Mouse (Mus musculus) MEL (cell line): ENCODE results near the gene Myo1c. TPM values are rescaled to one million over a fixed set of nuclear protein-coding genes. Genes with fewer than 3 reads are reported as not detected.

ENCODE experiments used
- DNase-seq: peaks from one replicate; pipeline ENCODE4 v3.0.0; 2011; ENCODE audit warnings: low read depth, low spot score
- H3K27ac ChIP-seq: 2 replicates; pipeline ENCODE4 v1.5.1; 2012; ENCODE audit warnings: low read depth, mild to moderate bottlenecking, control low read depth, low read length, moderate library complexity; ENCODE audit not compliant: control insufficient read depth
- H3K27me3 ChIP-seq, 2 experiments: fragments of 150-350 bp in 1 of 2; sonication (generic) in 1 of 2; 2 replicates each; pipeline ENCODE4 v1.6.1; 2012; ENCODE audit warnings: low read length in 2 of 2, mild to moderate bottlenecking in 2 of 2, improper control_type of control experiment in 1 of 2, moderate library complexity in 1 of 2; ENCODE audit not compliant: insufficient read depth in 2 of 2, control insufficient read depth in 1 of 2
- H3K36me3 ChIP-seq, 2 experiments: 2 replicates each; pipeline ENCODE4 v1.6.1; 2012 to 2014; ENCODE audit warnings: low read length in 2 of 2, improper control_type of control experiment in 1 of 2, inconsistent platforms in 1 of 2, mild to moderate bottlenecking in 1 of 2; ENCODE audit not compliant: insufficient read depth in 2 of 2, control insufficient read depth in 1 of 2
- H3K4me1 ChIP-seq, 2 experiments: fragments of 150-350 bp in 1 of 2; sonication (generic) in 1 of 2; 2 replicates each; pipeline ENCODE4 v1.6.1; 2012; ENCODE audit warnings: low read length in 2 of 2, improper control_type of control experiment in 1 of 2, mild to moderate bottlenecking in 1 of 2; ENCODE audit not compliant: insufficient read depth in 2 of 2, control insufficient read depth in 1 of 2
- H3K4me3 ChIP-seq, 2 experiments: fragments of 150-350 bp in 1 of 2; sonication (generic) in 1 of 2; 2 replicates each; pipeline ENCODE4 v1.5.1; 2012; ENCODE audit warnings: low read depth in 2 of 2, low read length in 2 of 2, mild to moderate bottlenecking in 2 of 2, moderate library complexity in 2 of 2, control low read depth in 1 of 2, improper control_type of control experiment in 1 of 2; ENCODE audit not compliant: control insufficient read depth in 1 of 2, insufficient read depth in 1 of 2
- H3K79me2 ChIP-seq: 2 replicates; pipeline ENCODE4 v1.6.1; 2012; ENCODE audit warnings: mild to moderate bottlenecking, low read length, moderate library complexity; ENCODE audit not compliant: control insufficient read depth, poor library complexity, insufficient read depth
- H3K9ac ChIP-seq: 2 replicates; pipeline ENCODE4 v1.6.1; 2012; ENCODE audit warnings: low read depth, mild to moderate bottlenecking, control low read depth, low read length, moderate library complexity; ENCODE audit not compliant: control insufficient read depth, poor library complexity, severe bottlenecking
- H3K9me3 ChIP-seq: fragments of 150-350 bp; sonication (generic); replicated peaks from 2 replicates; pipeline ENCODE4 v1.6.1; 2012; ENCODE audit warnings: mild to moderate bottlenecking, low read length, improper control_type of control experiment, moderate library complexity; ENCODE audit not compliant: insufficient read depth
- CTCF ChIP-seq, 3 experiments: IDR thresholded peaks in 2 of 3; conservative IDR thresholded peaks in 1 of 3; 2 replicates each; pipeline ENCODE4 v1.5.1; 2011 to 2012; ENCODE audit warnings: low read length in 3 of 3, low read depth in 2 of 3, mild to moderate bottlenecking in 2 of 3, improper control_type of control experiment in 1 of 3, inconsistent platforms in 1 of 3, mixed read lengths in 1 of 3, moderate library complexity in 1 of 3; ENCODE audit not compliant: control insufficient read depth in 1 of 3, insufficient read depth in 1 of 3, poor library complexity in 1 of 3, severe bottlenecking in 1 of 3
- ELF1 ChIP-seq: IDR thresholded peaks from 2 replicates; pipeline ENCODE4 v1.6.1; 2014; ENCODE audit warnings: low read depth, mild to moderate bottlenecking, inconsistent platforms, low read length, improper control_type of control experiment, moderate library complexity
- EP300 ChIP-seq, 2 experiments: IDR thresholded peaks; 2 replicates each; pipeline ENCODE4 v1.6.1; 2011; ENCODE audit warnings: improper control_type of control experiment in 2 of 2, low read length in 2 of 2, low read depth in 1 of 2, mild to moderate bottlenecking in 1 of 2
- ETS1 ChIP-seq: IDR thresholded peaks from 2 replicates; pipeline ENCODE4 v1.6.1; 2012; ENCODE audit warnings: low read depth, mild to moderate bottlenecking, inconsistent platforms, low read length, improper control_type of control experiment, moderate library complexity
- GABPA ChIP-seq: IDR thresholded peaks from 2 replicates; pipeline ENCODE4 v1.6.1; 2012; ENCODE audit warnings: low read depth, mild to moderate bottlenecking, inconsistent platforms, low read length, improper control_type of control experiment, moderate library complexity
- HCFC1 ChIP-seq: IDR thresholded peaks from 2 replicates; pipeline ENCODE4 v1.6.1; 2012; ENCODE audit warnings: low read depth, mild to moderate bottlenecking, inconsistent platforms, low read length, improper control_type of control experiment, moderate library complexity
- KAT2A ChIP-seq: conservative IDR thresholded peaks from 2 replicates; pipeline ENCODE4 v1.6.1; 2012; ENCODE audit warnings: low read depth, low read length, improper control_type of control experiment, inconsistent platforms
- MAX ChIP-seq: IDR thresholded peaks from 2 replicates; pipeline ENCODE4 v1.6.1; 2011; ENCODE audit warnings: low read length, improper control_type of control experiment
- MXI1 ChIP-seq: IDR thresholded peaks from 2 replicates; pipeline ENCODE4 v1.6.1; 2011; ENCODE audit warnings: mild to moderate bottlenecking, low read depth, low read length, improper control_type of control experiment
- MYC ChIP-seq: IDR thresholded peaks from 2 replicates; pipeline ENCODE4 v1.6.1; 2011; ENCODE audit warnings: low read depth, mild to moderate bottlenecking, low read length, improper control_type of control experiment, moderate library complexity
- NRF1 ChIP-seq: IDR thresholded peaks from 2 replicates; pipeline ENCODE4 v1.6.1; 2014; ENCODE audit warnings: low read depth, mild to moderate bottlenecking, inconsistent platforms, low read length, improper control_type of control experiment, moderate library complexity; ENCODE audit not compliant: poor library complexity, insufficient read depth, severe bottlenecking
- POLR2A ChIP-seq, 2 experiments: IDR thresholded peaks; 2 replicates each; pipeline ENCODE4 v1.6.1; 2011 to 2012; ENCODE audit warnings: low read length in 2 of 2, mild to moderate bottlenecking in 2 of 2, control low read depth in 1 of 2, improper control_type of control experiment in 1 of 2, low read depth in 1 of 2, moderate library complexity in 1 of 2; ENCODE audit not compliant: control insufficient read depth in 1 of 2, insufficient read depth in 1 of 2, poor library complexity in 1 of 2
- POLR2AphosphoS2 ChIP-seq: IDR thresholded peaks from 2 replicates; pipeline ENCODE4 v1.6.1; 2011; ENCODE audit warnings: low read length, improper control_type of control experiment
- POLR2AphosphoS5 ChIP-seq: IDR thresholded peaks from 2 replicates; pipeline ENCODE4 v1.6.1; 2012; ENCODE audit warnings: low read depth, borderline replicate concordance, mild to moderate bottlenecking, inconsistent platforms, low read length, moderate library complexity, mixed read lengths
- TAL1 ChIP-seq: IDR thresholded peaks from 2 replicates; pipeline ENCODE4 v1.6.1; 2012; ENCODE audit warnings: mild to moderate bottlenecking, inconsistent platforms, low read length, moderate library complexity, mixed read lengths
- TBP ChIP-seq: IDR thresholded peaks from 2 replicates; pipeline ENCODE4 v1.8.0; 2011; ENCODE audit warnings: low read depth, low read length, improper control_type of control experiment
- USF1 ChIP-seq: IDR thresholded peaks from 2 replicates; pipeline ENCODE4 v1.6.1; 2014; ENCODE audit warnings: low read depth, mild to moderate bottlenecking, inconsistent platforms, low read length, improper control_type of control experiment, moderate library complexity
- USF2 ChIP-seq, 2 experiments: IDR thresholded peaks; 2 replicates each; pipeline ENCODE4 v1.6.1; 2011 to 2012; ENCODE audit warnings: improper control_type of control experiment in 2 of 2, low read length in 2 of 2, borderline replicate concordance in 1 of 2, inconsistent platforms in 1 of 2, low read depth in 1 of 2, mild to moderate bottlenecking in 1 of 2; ENCODE audit not compliant: insufficient read depth in 1 of 2
- ZKSCAN1 ChIP-seq: IDR thresholded peaks from 2 replicates; pipeline ENCODE4 v1.6.1; 2012; ENCODE audit warnings: low read depth, mild to moderate bottlenecking, inconsistent platforms, low read length, improper control_type of control experiment, moderate library complexity
- polyA plus RNA-seq, 2 experiments: library from polyadenylated mRNA; stranded (reverse) in 1 of 2; unstranded in 1 of 2; fragments of >175 nt in 1 of 2; fragments of >200 nt in 1 of 2; gene quantifications; 2 replicates each; pipeline versions ENCODE4 v1.2.1 to v1.2.4; 2012; ENCODE audit warnings: low replicate concordance in 2 of 2, low read depth in 1 of 2; ENCODE audit not compliant: insufficient read length in 2 of 2, insufficient read depth in 1 of 2, missing spikeins in 1 of 2
- total RNA-seq: library from RNA; depleted of rRNA; stranded (reverse); fragments of 300-350 nt; gene quantifications from 2 replicates; pipeline ENCODE4 v1.2.3, GENCODE M21; 2012

Myo1c gene
- total and polyA plus RNA-seq, 3 experiments = 33.2 to 45.6 TPM; not detected in 1

- Histone ChIP-seq H3K4me3 (no peak overlapping the region), H3K9me3 (no peaks in the 10 kb centered on the region), H3K27me3 (no peaks in the 10 kb centered on the region), H3K36me3 (peaks cover 0 to 10% of the 10 kb centered on the region in 2 experiments; a peak in 2 of 4 replicates), H3K27ac (no peak overlapping the region), H3K79me2 (no peaks in the 10 kb centered on the region), H3K9ac (no peak overlapping the region), H3K4me1 (no peaks in the 10 kb centered on the region)
- no peak for DNase-seq
- TF ChIP-seq POLR2AphosphoS2 = no peak
- TF ChIP-seq ETS1 = no peak
- TF ChIP-seq ELF1 = no peak
- TF ChIP-seq MAX = no peak
- TF ChIP-seq TAL1 = no peak
- TF ChIP-seq MXI1 = no peak
- TF ChIP-seq HCFC1 = no peak
- no peak for TF ChIP-seq TBP
- TF ChIP-seq USF1 = no peak
- no peak for TF ChIP-seq GABPA
These were observed 41.5 kb upstream of the Myo1c start for GRCm38 (mm10) chr11:75608776-75609175.

- no peaks in the 10 kb centered on the region for H3K79me2 ChIP-seq
- no peaks in the 10 kb centered on the region for H3K9me3 ChIP-seq
- DNase-seq = no peak
- H3K27me3 ChIP-seq = no peaks in the 10 kb centered on the region
- H3K9ac ChIP-seq = no peak overlapping the region
- TF ChIP-seq POLR2AphosphoS5 = no peak
- no peak for TF ChIP-seq KAT2A
- no peak for TF ChIP-seq MYC
- TF ChIP-seq ZKSCAN1 = no peak
- TF ChIP-seq EP300 (IDR thresholded peaks at IDR 0.05; ENCODE audit: low read depth in 1 of 2, low read length in 2 of 2) = no peak
- TF ChIP-seq POLR2A (IDR thresholded peaks at IDR 0.05; ENCODE audit: control insufficient read depth in 1 of 2, insufficient read depth in 1 of 2, low read depth in 1 of 2, low read length in 2 of 2, poor library complexity in 1 of 2) = no peak
- no peak for TF ChIP-seq CTCF (IDR thresholded peaks at IDR 0.05 in 2 of 3, conservative IDR thresholded peaks at IDR 0.05 in 1 of 3; ENCODE audit: control insufficient read depth in 1 of 3, insufficient read depth in 1 of 3, low read depth in 2 of 3, low read length in 3 of 3, poor library complexity in 1 of 3, severe bottlenecking in 1 of 3)
- no peak for TF ChIP-seq NRF1
- no peak for TF ChIP-seq USF2 (IDR thresholded peaks at IDR 0.05; ENCODE audit: borderline replicate concordance in 1 of 2, insufficient read depth in 1 of 2, low read depth in 1 of 2, low read length in 2 of 2)
- no peak overlapping the region for H3K27ac ChIP-seq
- H3K4me3 ChIP-seq = no peak overlapping the region
- H3K4me1 ChIP-seq = no peaks in the 10 kb centered on the region
- peaks cover 0 to 9% of the 10 kb centered on the region in 2 experiments; a peak in 2 of 4 replicates for H3K36me3 ChIP-seq
These were observed 40.3 kb upstream of the Myo1c start for GRCm38 (mm10) chr11:75610021-75610420.
